Mouse (Mus musculus): ENCODE measurements around the gene Xpr1.

DNA sequence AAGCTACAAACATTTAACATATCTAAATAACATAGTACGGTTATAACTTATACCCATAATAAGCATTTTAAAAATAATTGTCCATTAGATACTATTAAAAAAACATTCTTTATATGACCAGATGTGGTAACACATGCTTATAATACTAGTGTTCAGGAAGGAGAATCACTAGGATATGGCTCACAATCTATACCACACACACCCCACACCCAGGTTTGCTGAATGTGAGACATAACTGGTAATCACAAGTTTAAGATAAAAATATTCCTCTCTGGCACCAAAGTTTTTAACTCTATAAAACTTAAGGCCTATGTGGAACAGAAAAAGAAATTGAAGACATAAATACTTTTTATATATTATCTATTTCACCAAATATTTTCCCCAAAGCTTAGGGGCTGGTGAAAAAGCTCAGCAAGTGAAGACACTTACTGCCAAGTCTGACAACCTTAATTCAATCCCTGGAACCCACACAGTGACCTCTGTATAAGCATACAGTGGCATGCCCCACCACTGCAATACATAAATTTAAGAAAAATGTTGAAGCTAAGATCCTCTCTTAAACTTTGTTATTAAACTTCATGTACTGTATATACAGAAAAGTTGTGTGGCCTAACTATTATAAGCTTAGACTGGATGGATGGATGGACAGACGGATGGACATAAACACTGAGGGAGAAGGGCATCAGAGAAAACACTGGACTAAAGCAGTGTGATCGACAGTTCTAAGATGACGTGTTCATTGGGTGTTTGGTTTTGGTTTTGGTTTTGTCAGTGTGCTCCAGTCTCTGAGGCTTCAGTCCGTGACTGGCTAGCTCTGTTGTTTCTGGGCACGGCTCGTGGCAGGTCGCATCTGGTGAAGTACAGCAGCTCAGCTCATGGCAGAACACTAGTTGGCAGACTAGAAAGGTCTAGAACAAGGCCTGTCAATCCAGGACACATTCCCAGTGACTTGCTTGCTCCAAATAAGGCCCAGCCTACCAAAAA is 33.6 kb downstream of the Xpr1 start:
- TF ChIP-seq GATA1 (IDR thresholded peaks at IDR 0.05; ENCODE audit: low read length): no peak
- no peak for TF ChIP-seq TAL1 (IDR thresholded peaks at IDR 0.05; ENCODE audit: low read length)
